Mouse (Mus musculus): ENCODE data around the gene Prr7.

Prr7 gene

GRCm38 (mm10) chr13:55510668-55511491 lies 46.8 kb downstream of the Prr7 start:
- no peak for DNase-seq

GRCm38 (mm10) chr13:55511492-55511861 lies 47.4 kb downstream of the Prr7 start:
- DNase-seq = no peak

GRCm38 (mm10) chr13:55512379-55513031 lies 48.4 kb downstream of the Prr7 start:
- DNase-seq = no peak

- DNase-seq = peak; percentile 81
Observed at GRCm38 (mm10) chr13:55513111-55513748, 49.2 kb downstream of the Prr7 start, which contains the start of gene Pdlim7. Gene Pdlim7, minus strand, starts transcription at chr13:55513676.

GRCm38 (mm10) chr13:55513828-55514227 lies 49.8 kb downstream of the Prr7 start:
- DNase-seq = no peak

- peak; percentile 95 for DNase-seq
Observed at GRCm38 (mm10) chr13:55516955-55517354, 52.9 kb downstream of the Prr7 start.

GRCm38 (mm10) chr13:55519606-55520005 lies 55.5 kb downstream of the Prr7 start:
- no peak for DNase-seq

- no peak for DNase-seq
Observed at GRCm38 (mm10) chr13:55522730-55523129, 58.7 kb downstream of the Prr7 start.
